Mouse (Mus musculus) embryo, embryonic 10 days (tissue): ENCODE results near the gene Shb.
"Not testable (repeated sequence)": the region's sequence is repeated elsewhere in the genome, so short reads cannot be mapped to it uniquely, and the experiment has no call there.

Experiments used
- DNase-seq: peaks from one replicate; pipeline ENCODE4 v3.0.0-alpha.2; 2015; ENCODE audit warnings: low spot score

Shb gene

DNA sequence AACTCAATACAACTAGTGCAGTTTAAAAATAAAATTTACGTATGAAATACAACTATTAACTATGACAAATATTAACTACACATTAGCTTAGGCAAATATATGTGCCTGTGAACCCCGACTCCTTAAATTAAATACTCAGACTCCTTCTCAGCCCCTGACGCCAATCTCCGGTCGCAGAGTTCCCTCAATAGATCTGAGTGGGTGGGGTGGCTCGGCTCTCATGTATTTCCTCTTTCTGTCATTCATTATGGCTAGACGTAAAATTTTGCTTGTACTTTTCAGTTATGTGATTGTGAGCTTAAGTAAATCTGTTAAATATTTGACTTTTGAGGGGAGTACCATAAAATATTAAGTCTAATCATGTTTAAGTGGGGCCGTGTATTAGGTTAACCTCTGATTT, 139.3 kb downstream of the Shb start:
- no peak for DNase-seq

GRCm38 (mm10) chr4:45392572-45392971, 139.7 kb downstream of the Shb start:
- DNase-seq: no peak

- no peak for DNase-seq
Measured at GRCm38 (mm10) chr4:45392099-45392498, 140.2 kb downstream of the Shb start.

DNA sequence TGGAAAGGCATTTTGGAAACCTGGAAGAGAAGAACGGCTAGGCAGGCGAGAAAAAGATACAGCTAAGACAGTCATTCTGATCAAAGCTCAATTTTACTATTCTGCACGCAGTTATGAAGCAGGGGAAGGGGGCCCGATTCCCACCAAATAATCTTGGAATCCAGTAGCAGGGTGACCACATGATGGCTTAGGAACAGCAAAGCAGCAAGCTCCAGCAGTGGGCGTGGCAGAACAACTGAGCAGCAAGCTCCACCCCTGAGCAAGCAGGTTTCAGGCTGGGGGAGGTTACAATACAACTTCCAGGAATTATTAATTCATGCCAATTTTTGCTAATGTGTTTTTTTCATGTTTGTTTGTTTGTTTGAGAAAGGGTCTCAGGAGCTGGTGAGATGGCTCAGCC, 145.0 kb downstream of the Shb start:
- DNase-seq: not testable (repeated sequence)

DNA sequence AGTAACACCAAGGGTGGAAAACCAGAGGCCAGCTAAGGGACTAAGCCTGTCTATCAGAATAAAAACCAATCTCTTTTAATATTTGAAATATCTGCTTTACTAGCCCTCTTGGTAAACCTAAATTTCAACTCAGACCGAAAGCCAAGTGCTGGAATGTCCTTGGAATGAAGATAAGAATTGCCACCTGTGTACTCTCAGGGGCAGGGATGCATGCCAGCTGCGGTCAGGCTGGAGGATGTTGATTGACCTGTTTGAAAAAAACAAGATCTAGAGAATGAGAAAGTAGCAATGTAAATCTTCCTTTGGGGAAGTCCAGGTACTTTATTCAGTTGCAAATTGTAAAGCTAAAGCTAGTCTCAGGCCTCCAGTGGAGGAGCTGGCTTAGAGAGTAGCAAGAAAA, 150.1 kb downstream of the Shb start:
- not testable (repeated sequence) for DNase-seq

- not testable (repeated sequence) for DNase-seq
Measured at GRCm38 (mm10) chr4:45380903-45381580, 151.2 kb downstream of the Shb start.

- no peak for DNase-seq
Measured at GRCm38 (mm10) chr4:45376573-45376972, 155.7 kb downstream of the Shb start.

DNA sequence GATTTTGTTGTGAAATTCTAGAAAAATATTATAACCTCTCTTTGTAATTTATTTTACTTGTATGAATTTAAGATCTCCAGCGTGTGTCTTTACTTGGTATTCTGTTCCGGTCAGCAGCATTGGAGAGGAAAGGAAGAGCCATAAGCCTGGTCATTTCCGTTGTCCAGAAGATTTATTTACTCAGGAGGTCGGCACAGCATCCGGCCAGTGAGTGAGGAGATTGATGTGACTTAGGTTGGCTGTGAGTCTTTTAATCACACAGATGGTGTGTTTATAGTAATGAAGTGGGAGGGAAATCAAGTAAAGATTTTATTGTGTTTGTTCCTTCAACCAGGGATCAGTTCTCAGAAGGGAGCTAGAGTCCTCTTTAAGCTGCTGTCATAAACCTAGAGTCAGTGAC, 157.4 kb downstream of the Shb start:
- no peak for DNase-seq
